In genomic region chr19:45573033-45573432, GRCm38 (mm10) we compare ENCODE assay signal across 16 mouse cellular contexts. TPM values are rescaled to one million over a fixed set of nuclear protein-coding genes. Genes with fewer than 3 reads are reported as not detected.
DNase-seq lines count a peak whose midpoint lies in the region; ATAC-seq and TF ChIP-seq lines count a peak whose summit lies in the region.
"Had no signal": no experiment of that assay in that cellular context is flagged by ENCODE, and none has a peak within 500 bp of the region (broad histone marks: within the 10 kb centered on the region; RNA-seq: fewer than 3 reads in every experiment).

No protein-coding gene starts in this region.

- H3K4me1 ChIP-seq in hindbrain, embryonic 15.5 days (replicated peaks) = peaks cover 16% of the 10 kb centered on the region
- no peaks in the 10 kb centered on the region for H3K4me1 ChIP-seq in hindbrain, postnatal 0 days (ENCODE audit: insufficient read depth, low read length)
- H3K4me1 ChIP-seq in liver, embryonic 15.5 days (replicated peaks) = peaks cover 49% of the 10 kb centered on the region
- peaks cover 35% of the 10 kb centered on the region for H3K4me1 ChIP-seq in neural tube, embryonic 15.5 days

- no peak for DNase-seq in hindbrain, postnatal 0 days (ENCODE audit: low spot score)
- DNase-seq in liver (peak; percentile 53), adipocyte (ENCODE audit: low spot score) (no peak)
- no peak for DNase-seq in kidney, adult 8-10 months
- DNase-seq: heart, adult 11 months; left cerebral cortex, postnatal 4 days; spleen, adult 18-20 months had no signal

- no peak for ATAC-seq in hindbrain, embryonic 15.5 days (ENCODE audit: low FRiP score, low read depth)
- no peak for ATAC-seq in hindbrain, postnatal 0 days
- ATAC-seq in liver, embryonic 15.5 days (ENCODE audit: insufficient read depth) = peak; percentile 51
- ATAC-seq in neural tube, embryonic 15.5 days (ENCODE audit: low FRiP score) = no peak

- TF ChIP-seq CTCF in hindbrain, postnatal 0 days (IDR thresholded peaks at IDR 0.05; ENCODE audit: low read depth) = no peak

- H3K36me3 ChIP-seq in hindbrain, embryonic 15.5 days = peaks cover 14% of the 10 kb centered on the region
- peaks cover 20% of the 10 kb centered on the region; the same call in 1 of the 2 replicates for H3K36me3 ChIP-seq in hindbrain, postnatal 0 days (ENCODE audit: insufficient read depth, low read length)
- H3K36me3 ChIP-seq in liver, embryonic 15.5 days (replicated peaks) = peaks cover 11% of the 10 kb centered on the region; the same call in 1 of the 2 replicates
- peaks cover 18% of the 10 kb centered on the region for H3K36me3 ChIP-seq in neural tube, embryonic 15.5 days

- 0 out of 2 replicates have a peak overlapping the region, but pooled peaks have one; percentile 22 for H3K27ac ChIP-seq in hindbrain, embryonic 15.5 days (replicated peaks)
- no peak overlapping the region for H3K27ac ChIP-seq in hindbrain, postnatal 0 days
- H3K27ac ChIP-seq in liver, embryonic 15.5 days (replicated peaks) = no peak overlapping the region
- H3K27ac ChIP-seq in neural tube, embryonic 15.5 days (replicated peaks) = peak overlapping the region; percentile 60; the same call in 1 of the 2 replicates
- H3K27ac ChIP-seq: hindbrain, embryonic 12.5 days; kidney, postnatal 0 days; limb, embryonic 15.5 days; lung, embryonic 15.5 days had no signal

- no peak overlapping the region for H3K9ac ChIP-seq in hindbrain, embryonic 15.5 days
- no peak overlapping the region for H3K9ac ChIP-seq in hindbrain, postnatal 0 days (replicated peaks; ENCODE audit: low read length)
- no peak overlapping the region for H3K9ac ChIP-seq in liver, embryonic 15.5 days
- H3K9ac ChIP-seq in neural tube, embryonic 15.5 days (replicated peaks) = no peak overlapping the region
- H3K9ac ChIP-seq: hindbrain, embryonic 12.5 days; limb, embryonic 15.5 days; lung, embryonic 15.5 days had no signal

- no peak overlapping the region for H3K4me2 ChIP-seq in hindbrain, embryonic 15.5 days
- H3K4me2 ChIP-seq in hindbrain, postnatal 0 days (ENCODE audit: low read depth, low read length) = no peak overlapping the region
- peak overlapping the region; percentile 11 for H3K4me2 ChIP-seq in liver, embryonic 15.5 days
- H3K4me2 ChIP-seq in neural tube, embryonic 15.5 days = no peak overlapping the region
- H3K4me2 ChIP-seq: heart, embryonic 11.5 days; hindbrain, embryonic 12.5 days; limb, embryonic 15.5 days; lung, embryonic 15.5 days had no signal

- H3K9me3 ChIP-seq in hindbrain, embryonic 15.5 days = no peaks in the 10 kb centered on the region
- H3K9me3 ChIP-seq in hindbrain, postnatal 0 days (ENCODE audit: low read length) = no peaks in the 10 kb centered on the region
- no peaks in the 10 kb centered on the region for H3K9me3 ChIP-seq in liver, embryonic 15.5 days (replicated peaks)
- H3K9me3 ChIP-seq in neural tube, embryonic 15.5 days (replicated peaks) = no peaks in the 10 kb centered on the region
- H3K9me3 ChIP-seq: hindbrain, embryonic 12.5 days; limb, embryonic 15.5 days; lung, embryonic 15.5 days; megakaryocyte, embryonic 14.5 days had no signal

- H3K4me3 ChIP-seq in hindbrain, embryonic 15.5 days = no peak overlapping the region
- no peak overlapping the region for H3K4me3 ChIP-seq in hindbrain, postnatal 0 days (ENCODE audit: low read length)
- no peak overlapping the region for H3K4me3 ChIP-seq in liver, embryonic 15.5 days (replicated peaks)
- H3K4me3 ChIP-seq in neural tube, embryonic 15.5 days (replicated peaks) = no peak overlapping the region
- H3K4me3 ChIP-seq: hindbrain, embryonic 12.5 days; limb, embryonic 15.5 days; lung, embryonic 15.5 days; megakaryocyte, embryonic 14.5 days had no signal

- WGBS in hindbrain, embryonic 15.5 days = 76% methylated on average over 6 of the region's 6 CpGs
- 89% methylated on average over 6 of the region's 6 CpGs for WGBS in hindbrain, postnatal 0 days
- WGBS in liver, embryonic 15.5 days (ENCODE audit: insufficient replicate concordance) = 26% methylated on average over 6 of the region's 6 CpGs
- 77% methylated on average over 6 of the region's 6 CpGs for WGBS in neural tube, embryonic 15.5 days

- H3K27me3 ChIP-seq in hindbrain, embryonic 15.5 days = no peaks in the 10 kb centered on the region
- no peaks in the 10 kb centered on the region for H3K27me3 ChIP-seq in hindbrain, postnatal 0 days (ENCODE audit: insufficient read depth, low read length)
- H3K27me3 ChIP-seq in liver, embryonic 15.5 days = no peaks in the 10 kb centered on the region; the same call in 1 of the 2 replicates
- H3K27me3 ChIP-seq in neural tube, embryonic 15.5 days (replicated peaks) = no peaks in the 10 kb centered on the region
- H3K27me3 ChIP-seq: limb, embryonic 15.5 days; lung, embryonic 15.5 days had no signal

RNA-seq across cellular contexts. Expression of gene Gm17018, which starts 12.6 kb away (rescaled TPM):
- polyA plus RNA-seq in hindbrain, embryonic 15.5 days (2015; fragmentation: Nextera tagmentation; extraction: Ambion mirVana) = 71.7 and 75.9 TPM in 2 replicates
- total RNA-seq in hindbrain, postnatal 0 days (2014; rRNA removed) = 20.9 and 23.0 TPM in 2 replicates
- polyA plus RNA-seq in hindbrain, postnatal 0 days (2015; fragmentation: Nextera tagmentation; extraction: Ambion mirVana) = 86.4 and 90.7 TPM in 2 replicates
- 12.1 and 12.8 TPM in 2 replicates for polyA plus RNA-seq in liver, embryonic 15.5 days (2015; fragmentation: Nextera tagmentation; extraction: Ambion mirVana)
- polyA plus RNA-seq in neural tube, embryonic 15.5 days (2015; fragmentation: Nextera tagmentation; extraction: Ambion mirVana) = 76.7 and 80.3 TPM in 2 replicates

RNA-seq across cellular contexts. Expression of gene Poll, which starts 12.7 kb away (rescaled TPM):
- 12.7 and 13.3 TPM in 2 replicates for polyA plus RNA-seq in hindbrain, embryonic 15.5 days (2015; fragmentation: Nextera tagmentation; extraction: Ambion mirVana)
- total RNA-seq in hindbrain, postnatal 0 days (2014; rRNA removed) = 17.0 and 17.3 TPM in 2 replicates
- polyA plus RNA-seq in hindbrain, postnatal 0 days (2015; fragmentation: Nextera tagmentation; extraction: Ambion mirVana) = 11.0 and 11.1 TPM in 2 replicates
- 5.0 and 5.4 TPM in 2 replicates for polyA plus RNA-seq in liver, embryonic 15.5 days (2015; fragmentation: Nextera tagmentation; extraction: Ambion mirVana)
- 11.0 and 11.6 TPM in 2 replicates for polyA plus RNA-seq in neural tube, embryonic 15.5 days (2015; fragmentation: Nextera tagmentation; extraction: Ambion mirVana)

Comparison
In these comparisons a context has a peak if more than half of its experiments do, and no peak if none do; other contexts are left out.
1. H3K27ac ChIP-seq: peak in hindbrain, embryonic 15.5 days (single experiment) and neural tube, embryonic 15.5 days (single experiment); none in hindbrain, postnatal 0 days (single experiment) and liver, embryonic 15.5 days (single experiment).